Mouse (Mus musculus) left cerebral cortex, postnatal 25 days (tissue): ENCODE measurements around the gene U2af1. TPM values are rescaled to one million over a fixed set of nuclear protein-coding genes. Genes with fewer than 3 reads are reported as not detected.
"Not testable (repeated sequence)": the region's sequence is repeated elsewhere in the genome, so short reads cannot be mapped to it uniquely, and the experiment has no call there.

Experiments
- DNase-seq, 2 experiments: peaks; one replicate each; pipeline ENCODE4 v3.0.0; 2022; ENCODE audit warnings: low spot score in 2 of 2, mixed read lengths in 1 of 2
- intact Hi-C: fragments of 180-260 bp; cut with DNase I; formaldehyde crosslinking; loops from one replicate; pipeline ENCODE4 v1.15.1; 2025
- total RNA-seq, 2 experiments: library from RNA; stranded (reverse); gene quantifications; 2 replicates each; pipeline ENCODE4 v1.2.3; 2021

Gene U2af1
- total RNA-seq, result 100 to 1,000 TPM; 107 to 119 TPM

GRCm38 (mm10) chr17:31658468-31659185 lies at the start of gene U2af1:
Gene U2af1 (minus strand): TSS chr17:31658892.
- intact Hi-C loops, result loop anchor here (2.0 to 5.0 kb wide), 2 partner anchors 94 to 146 kb away; partner anchors contain the start of gene Pknox1
- DNase-seq, result peak; percentile 99

GRCm38 (mm10) chr17:31705271-31706020 lies 46.8 kb upstream of the U2af1 start:
- intact Hi-C loops, result no loop called here
- peak; percentile 18 to 54 for DNase-seq

GRCm38 (mm10) chr17:31703276-31703980 lies 44.7 kb upstream of the U2af1 start:
- intact Hi-C loops, result no loop called here

GRCm38 (mm10) chr17:31698347-31698746 lies 39.7 kb upstream of the U2af1 start:
- no peak for DNase-seq
- intact Hi-C loops, result no loop called here

More at GRCm38 (mm10) chr17:31703276-31703980, 44.7 kb upstream of the U2af1 start:
- DNase-seq, result peak in 1 of 2 experiments; percentile 14

GRCm38 (mm10) chr17:31695356-31695755 lies 36.7 kb upstream of the U2af1 start:
- intact Hi-C loops, DNase-seq: not testable (repeated sequence)

GRCm38 (mm10) chr17:31694949-31695348 lies 36.3 kb upstream of the U2af1 start:
- intact Hi-C loops, result loop anchor here (5.0 kb wide), 1 partner anchor 57 kb away; no protein-coding TSS in a partner anchor
- no peak for DNase-seq

- intact Hi-C loops, result loop anchor here (5.0 kb wide), 1 partner anchor 58 kb away; no protein-coding TSS in a partner anchor
- no peak for DNase-seq
Measured at GRCm38 (mm10) chr17:31694023-31694376, 35.3 kb upstream of the U2af1 start.

- intact Hi-C loops, result loop anchor here (2.0 to 5.0 kb wide), 2 partner anchors 59 to 163 kb away; no protein-coding TSS in a partner anchor
- peak; percentile 68 to 76 for DNase-seq
Measured at GRCm38 (mm10) chr17:31693330-31694022, 34.8 kb upstream of the U2af1 start.

GRCm38 (mm10) chr17:31692918-31693317 lies 34.2 kb upstream of the U2af1 start:
- no peak for DNase-seq
- intact Hi-C loops, result loop anchor here (2.0 to 5.0 kb wide), 2 partner anchors 59 to 164 kb away; no protein-coding TSS in a partner anchor

- intact Hi-C loops, result loop anchor here (5.0 kb wide), 2 partner anchors 63 to 148 kb away; no protein-coding TSS in a partner anchor
- no peak for DNase-seq
Measured at GRCm38 (mm10) chr17:31689606-31690005, 30.9 kb upstream of the U2af1 start.

- intact Hi-C loops, result loop anchor here (5.0 kb wide), 1 partner anchor 149 kb away; no protein-coding TSS in a partner anchor
- DNase-seq, result no peak
Measured at GRCm38 (mm10) chr17:31688112-31688511, 29.4 kb upstream of the U2af1 start.

GRCm38 (mm10) chr17:31686225-31686564 lies 27.5 kb upstream of the U2af1 start:
- DNase-seq, result no peak
- intact Hi-C loops, result loop anchor here (5.0 kb wide), 1 partner anchor 151 kb away; no protein-coding TSS in a partner anchor

GRCm38 (mm10) chr17:31685514-31686224 lies 27.0 kb upstream of the U2af1 start:
- DNase-seq, result peak; percentile 86 to 87
- intact Hi-C loops, result loop anchor here (1.0 to 5.0 kb wide), 4 partner anchors 152 to 387 kb away; no protein-coding TSS in a partner anchor

- DNase-seq, result no peak
- intact Hi-C loops, result no loop called here
Measured at GRCm38 (mm10) chr17:31680450-31680849, 21.8 kb upstream of the U2af1 start.

- DNase-seq, result no peak
- intact Hi-C loops, result no loop called here
Measured at GRCm38 (mm10) chr17:31677507-31677906, 18.8 kb upstream of the U2af1 start, which contains the start of gene Cryaa. Gene Cryaa (plus strand): TSS chr17:31677807.

GRCm38 (mm10) chr17:31674426-31674825 lies 15.7 kb upstream of the U2af1 start:
- DNase-seq, result peak in 1 of 2 experiments; percentile 23
- intact Hi-C loops, result no loop called here

- intact Hi-C loops, result no loop called here
- DNase-seq, result no peak
Measured at GRCm38 (mm10) chr17:31672279-31672678, 13.6 kb upstream of the U2af1 start.

GRCm38 (mm10) chr17:31671698-31672097 lies 13.0 kb upstream of the U2af1 start:
- DNase-seq, result no peak
- intact Hi-C loops, result no loop called here
